Mouse (Mus musculus) cerebellum, adult (tissue): Measurements from ENCODE around the gene Dbndd1.
A peak's percentile ranks its signal among the peaks of the same experiment; 100 is the strongest.
"Not testable (repeated sequence)": the region's sequence is repeated elsewhere in the genome, so short reads cannot be mapped to it uniquely, and the experiment has no call there.

ENCODE experiments used
- ATAC-seq: cut with Nextera tagmentation; 2 replicates; pipeline ENCODE4 v1.9.2; 2017; ENCODE audit warnings: mild to moderate bottlenecking, moderate library complexity, mixed read lengths; ENCODE audit not compliant: insufficient number of reproducible peaks, low FRiP score, low TSS enrichment

The Dbndd1 gene

DNA sequence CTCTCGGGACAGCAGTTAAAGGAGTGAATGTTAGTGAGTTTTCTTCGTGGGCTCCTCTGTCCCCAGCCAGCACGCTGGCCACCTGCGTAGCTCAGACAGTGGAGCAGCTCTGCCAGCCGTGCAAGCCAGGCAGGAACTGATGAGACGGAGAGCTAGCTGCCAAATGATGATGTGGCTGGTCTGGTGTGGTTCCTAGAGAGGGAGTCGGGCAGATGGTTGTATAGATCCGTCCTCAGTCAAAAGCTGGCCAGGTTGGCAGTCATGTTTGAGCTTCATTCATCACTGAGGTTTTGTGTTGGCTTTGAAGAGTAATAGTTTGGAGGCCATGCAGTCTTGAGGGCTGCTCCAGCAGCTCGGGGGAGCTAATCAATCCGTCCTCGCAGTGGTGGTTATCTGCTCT is 16.3 kb downstream of the Dbndd1 start:
- peak; percentile 49; the same call in 1 of the 2 replicates for ATAC-seq

DNA sequence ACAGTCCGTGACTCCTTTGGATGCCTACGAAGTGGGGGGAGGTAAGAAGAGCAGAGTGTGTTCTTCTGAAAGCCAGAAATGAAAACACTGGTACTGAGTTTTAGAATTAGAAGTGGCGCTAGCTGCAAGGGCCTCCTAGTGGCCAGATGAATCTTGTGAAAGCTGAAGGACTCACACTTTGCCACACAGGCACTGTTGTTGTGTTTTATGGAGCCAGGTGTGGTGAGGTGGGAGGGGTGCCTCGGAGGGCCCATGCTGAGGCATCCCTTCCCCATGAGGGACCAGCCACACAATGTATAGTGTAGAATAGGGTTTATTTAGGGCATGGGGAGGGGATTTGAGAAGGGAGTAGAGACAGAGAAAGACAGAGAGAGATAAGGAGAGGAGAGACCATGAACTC is 17.6 kb downstream of the Dbndd1 start:
- no peak for ATAC-seq

DNA sequence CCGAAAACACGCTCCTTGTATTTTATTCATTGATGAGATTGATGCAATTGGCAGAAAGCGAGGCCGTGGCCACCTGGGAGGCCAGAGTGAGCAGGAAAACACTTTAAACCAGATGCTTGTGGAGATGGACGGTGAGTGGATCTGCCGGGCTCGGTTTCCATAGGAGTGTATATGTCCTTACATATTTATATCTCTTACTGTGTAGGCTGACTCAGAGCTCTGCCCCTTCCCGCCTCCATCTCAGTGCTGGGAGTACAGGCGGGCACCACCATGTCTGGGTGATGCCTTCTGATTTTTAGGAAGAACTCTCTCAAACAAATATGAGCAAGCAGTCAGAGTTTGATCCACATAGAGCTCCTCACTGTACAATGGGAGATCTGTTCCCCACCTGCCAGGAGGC is 22.4 kb downstream of the Dbndd1 start:
- ATAC-seq = no peak

DNA sequence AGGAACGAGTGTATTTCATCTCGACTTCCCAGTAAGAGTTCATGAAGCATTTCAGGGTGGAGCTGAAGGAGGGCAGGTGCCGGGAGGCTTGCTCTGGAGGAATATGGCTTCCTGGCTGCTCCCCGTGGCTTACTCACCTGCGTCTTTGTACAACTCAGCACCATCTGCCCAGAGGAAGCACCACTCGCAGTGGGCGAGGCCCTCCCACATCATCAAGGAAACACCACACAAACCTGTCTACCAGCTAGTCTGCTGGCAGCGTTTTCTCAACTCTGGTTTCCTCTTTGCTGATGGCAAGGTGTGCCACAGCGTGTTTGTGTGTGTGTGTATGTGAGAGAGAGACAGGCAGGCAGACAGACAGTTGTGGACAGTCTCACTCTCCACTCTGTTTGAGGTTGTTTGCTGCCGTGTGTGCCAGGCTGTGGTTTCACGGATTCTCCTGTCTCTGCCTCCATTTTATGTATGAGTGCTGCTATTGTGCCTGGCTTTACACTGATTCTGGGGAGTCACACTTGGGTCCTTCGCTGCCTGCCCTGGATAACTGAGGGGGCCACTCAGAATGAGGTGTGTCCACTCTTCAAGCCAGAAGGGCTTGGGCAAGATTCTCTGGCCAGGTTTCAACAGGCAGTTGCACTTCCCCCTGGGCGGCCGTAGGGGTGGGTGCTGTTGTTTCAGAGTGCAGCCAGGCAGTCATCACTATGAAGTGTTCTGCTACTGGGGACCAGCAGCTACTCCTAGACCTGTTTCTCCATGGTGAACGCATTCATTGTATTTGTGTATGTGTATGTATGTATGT is 23.8 kb downstream of the Dbndd1 start:
- ATAC-seq = no peak

DNA sequence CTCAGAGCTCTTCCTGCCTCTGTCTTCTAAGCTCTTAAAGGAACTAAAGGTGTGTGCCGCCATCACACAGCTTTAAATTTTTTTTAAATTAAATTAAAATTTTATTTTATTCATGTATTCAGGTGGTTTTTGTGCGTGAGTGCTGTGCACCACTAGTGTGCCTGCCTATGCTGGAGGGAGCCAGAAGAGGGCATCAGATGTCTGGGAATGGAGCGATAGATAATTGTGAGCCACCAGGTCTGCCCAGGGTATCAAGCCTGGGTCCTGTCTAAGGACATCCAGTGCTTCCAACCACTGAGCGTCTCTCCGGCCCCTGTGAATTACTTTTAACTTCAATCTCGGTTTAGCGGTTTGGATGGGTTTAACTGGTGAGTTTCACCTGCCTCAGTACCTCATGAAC is 32.6 kb downstream of the Dbndd1 start:
- ATAC-seq = no peak

DNA sequence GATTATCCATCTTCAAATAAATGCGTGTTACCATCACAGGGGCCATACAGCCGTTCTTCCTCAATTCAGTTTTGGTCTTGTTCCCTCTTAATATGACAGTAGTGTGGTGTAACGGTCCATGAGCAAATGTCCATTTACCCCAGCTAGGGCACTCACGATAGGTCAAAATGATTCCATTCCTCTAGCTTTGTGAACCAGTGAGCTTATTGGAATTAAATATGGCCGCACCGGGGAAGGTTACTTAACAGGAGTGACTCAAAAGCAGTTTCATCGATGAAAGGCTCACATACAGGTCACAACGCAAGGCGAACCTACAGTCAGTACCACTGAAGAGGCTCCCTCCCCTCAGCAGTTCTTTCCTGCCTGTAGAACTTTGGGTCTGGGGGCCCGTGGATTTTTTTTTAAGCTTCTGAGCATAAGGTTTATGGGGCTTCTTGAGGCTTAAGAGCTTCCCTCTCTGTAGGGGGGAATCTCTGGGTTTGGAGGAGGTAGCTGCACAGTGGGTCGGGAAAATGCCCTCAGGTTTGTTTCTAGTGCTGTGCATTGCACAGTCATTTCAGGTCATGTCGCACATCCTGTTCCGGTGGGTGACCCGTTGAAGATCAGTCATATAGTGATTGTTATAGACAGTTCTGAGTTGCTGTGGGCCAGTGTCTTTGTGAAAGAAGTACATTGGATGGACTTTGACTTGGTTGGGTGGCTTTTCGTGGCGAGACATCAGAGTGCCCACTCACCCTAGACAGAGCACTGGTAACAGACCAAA is 36.6 kb downstream of the Dbndd1 start:
- peak; percentile 3; the same call in 1 of the 2 replicates for ATAC-seq

DNA sequence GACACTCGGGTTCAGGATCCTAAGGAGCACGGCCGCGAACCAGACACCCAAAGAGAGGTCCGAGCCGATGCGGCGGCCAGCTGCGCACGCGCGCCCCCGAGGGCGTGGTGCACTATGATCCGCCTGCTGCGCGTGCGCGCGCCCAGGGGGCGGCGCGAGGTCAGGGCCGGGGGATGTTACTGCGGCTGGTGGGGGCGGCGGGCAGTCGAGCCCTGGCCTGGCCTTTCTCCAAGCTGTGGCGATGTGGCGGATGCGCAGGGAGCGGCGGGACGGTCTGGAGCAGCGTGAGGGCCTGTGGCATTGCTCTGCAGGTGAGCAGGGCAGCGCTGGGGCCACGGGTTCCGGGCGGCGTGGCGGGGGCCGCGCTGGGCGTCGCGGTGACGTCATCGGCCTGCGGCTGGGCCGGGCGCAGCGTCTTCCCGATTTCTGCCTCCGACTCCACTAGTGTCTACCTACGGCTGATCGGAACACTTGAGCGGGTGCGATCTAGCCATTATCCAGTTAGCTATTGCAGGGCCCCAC is 37.5 kb downstream of the Dbndd1 start, which contains the start of gene Afg3l1:
Gene Afg3l1, plus strand, starts transcription at position 167 of the 522 bp plus-strand sequence.
- peak; percentile 92 for ATAC-seq

DNA sequence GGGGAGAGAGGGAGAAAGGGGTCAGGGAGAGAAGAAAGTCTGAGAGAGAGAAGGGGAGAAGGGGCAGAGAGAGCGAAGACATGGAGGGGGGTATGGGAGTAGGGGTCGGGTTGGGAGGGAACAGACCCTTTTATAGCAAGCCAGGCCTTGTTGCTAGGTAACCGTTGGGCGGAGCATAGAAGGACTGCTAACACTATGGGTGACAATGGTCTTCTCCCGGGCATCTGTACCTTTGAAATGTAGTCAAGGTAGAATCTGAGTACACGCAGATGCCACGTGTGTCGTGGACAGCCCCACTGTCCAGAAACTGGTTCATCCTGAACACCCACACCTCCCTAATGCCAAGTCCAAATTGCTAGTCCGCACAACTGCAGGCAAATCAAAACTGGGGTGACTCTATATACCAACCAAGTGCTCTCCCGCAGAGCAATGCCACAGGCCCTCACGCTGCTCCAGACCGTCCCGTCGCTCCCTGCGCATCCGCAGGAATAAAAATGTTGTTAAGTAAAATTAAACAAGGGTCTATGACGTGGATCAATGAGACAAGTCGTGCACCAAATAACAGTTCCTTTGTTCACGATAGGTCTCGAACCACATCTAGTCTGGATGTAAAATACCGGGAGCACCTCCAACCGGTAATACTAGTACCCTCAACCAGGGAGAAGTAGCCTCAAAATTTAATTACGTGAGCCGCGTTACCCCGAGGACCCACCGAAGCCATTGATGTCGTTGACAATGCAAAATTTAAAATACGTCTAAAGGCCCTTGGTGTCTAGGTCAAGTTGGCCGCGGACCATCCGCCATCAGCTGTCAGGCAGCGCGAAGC is 38.1 kb downstream of the Dbndd1 start:
- 0 out of 2 replicates have a peak, but pooled peaks have one; percentile 23 for ATAC-seq

DNA sequence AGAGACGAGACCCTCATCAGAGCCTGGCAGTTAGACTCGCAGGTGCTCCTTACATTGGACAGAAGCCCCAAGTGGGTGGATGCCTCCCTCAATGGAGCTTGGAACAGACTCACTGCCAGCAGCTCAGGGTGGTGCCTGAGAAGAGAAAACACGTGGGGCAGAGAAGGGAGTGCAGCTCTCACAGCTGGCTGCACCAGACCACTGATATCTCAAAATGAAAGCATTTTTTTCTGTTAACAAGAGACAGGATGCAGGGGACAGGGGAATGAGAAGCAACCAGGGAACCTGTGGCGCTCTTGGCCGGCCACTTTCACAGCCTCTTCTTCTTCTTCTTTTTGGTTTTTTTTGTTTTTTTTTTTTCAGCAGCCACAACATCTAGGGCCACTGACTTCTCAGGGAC is 40.7 kb downstream of the Dbndd1 start:
- not testable (repeated sequence) for ATAC-seq

DNA sequence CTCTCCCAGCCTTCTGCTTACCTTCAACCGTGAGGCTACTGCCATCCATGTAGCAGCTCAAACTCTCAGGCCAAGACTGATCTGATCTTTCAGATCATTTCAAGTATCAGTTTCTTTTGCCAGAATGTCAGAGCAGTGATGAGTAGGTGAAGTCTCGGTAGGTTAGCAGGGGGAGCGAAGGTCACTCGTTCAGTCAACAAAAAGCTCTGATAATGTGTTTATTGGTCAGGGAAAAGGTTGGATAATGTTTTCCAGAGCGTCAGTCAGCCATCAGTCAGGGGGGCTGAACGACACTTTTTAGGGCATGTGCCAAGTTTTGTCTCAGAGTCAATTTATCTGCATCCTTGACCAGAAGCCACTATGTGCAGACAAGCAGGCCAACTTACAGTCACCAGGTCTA is 42.3 kb downstream of the Dbndd1 start:
- not testable (repeated sequence) for ATAC-seq

DNA sequence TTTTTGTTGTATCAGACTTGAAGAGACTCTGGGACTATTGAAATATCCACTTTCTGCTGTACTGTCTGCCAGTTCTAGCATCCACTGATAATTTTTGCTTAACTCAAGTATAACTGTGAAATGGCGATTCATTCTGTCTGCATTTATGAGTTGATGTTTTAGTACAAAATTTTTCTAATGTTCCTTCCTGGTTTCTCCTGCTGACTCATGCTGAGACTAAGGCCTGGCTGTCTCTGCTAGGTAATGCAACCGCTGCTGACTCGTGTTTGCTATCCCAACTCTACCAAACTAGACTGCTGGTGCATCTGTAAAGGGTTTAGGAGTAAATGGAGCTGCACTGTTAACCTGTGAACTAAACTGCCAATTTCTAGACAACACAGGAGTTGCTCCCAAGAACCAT is 47.8 kb downstream of the Dbndd1 start:
- no peak for ATAC-seq

DNA sequence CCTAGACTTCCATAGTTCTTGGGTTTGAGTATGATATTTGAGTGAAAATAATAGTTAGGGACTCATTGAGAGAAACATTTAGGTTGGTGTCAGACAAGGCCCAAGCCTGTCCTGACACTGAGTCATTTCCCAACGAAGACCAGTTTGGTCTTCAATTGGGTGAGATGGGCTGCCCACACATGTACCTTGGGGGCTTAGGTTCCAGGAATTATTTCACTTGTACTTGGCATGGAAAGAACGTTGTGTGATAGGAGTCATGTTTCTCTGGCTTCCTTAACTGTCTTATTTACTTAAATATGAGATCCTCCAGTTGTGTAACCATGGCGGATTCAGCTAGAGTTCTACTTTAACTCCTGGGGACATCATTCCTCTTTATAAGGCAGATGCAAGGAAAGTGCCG is 51.6 kb downstream of the Dbndd1 start:
- no peak for ATAC-seq
